Mouse (Mus musculus) liver, postnatal 0 days (tissue): ENCODE measurements at regions not wholly inside any gene's neighbourhood (a gene's known extent, or its start where the extent isn't known, plus 50 kb on each side); places are given as distances from the start of the nearest gene placed in this dataset.

ENCODE experiments used
- CTCF ChIP-seq: sonication (generic); IDR thresholded peaks from 2 replicates; pipeline ENCODE4 v1.5.1; 2016; ENCODE audit warnings: antibody characterized with exemption, low read depth
- EP300 ChIP-seq: IDR thresholded peaks from 2 replicates; pipeline ENCODE4 v1.6.1; 2016; ENCODE audit warnings: antibody characterized with exemption, low read depth, mild to moderate bottlenecking

DNA sequence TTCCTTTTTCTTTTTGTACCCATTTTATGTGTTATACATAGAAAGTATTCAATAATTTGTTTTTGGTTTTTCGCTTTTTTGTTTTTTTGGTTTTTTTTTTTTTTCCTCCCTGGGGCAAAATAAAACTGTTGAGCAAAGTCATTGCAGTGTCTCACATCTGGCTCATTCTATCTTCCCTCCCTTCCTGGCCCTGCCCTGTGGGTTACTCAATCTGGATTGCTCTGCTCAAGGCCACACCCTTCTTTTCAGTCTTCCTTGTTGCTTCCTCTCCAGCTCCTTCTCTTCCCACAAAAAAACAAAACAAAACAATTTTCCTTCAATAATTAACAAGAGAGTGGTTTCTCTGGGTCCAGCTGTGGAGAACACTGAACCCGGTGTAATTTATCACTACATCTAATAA is 113.2 kb downstream of the Mfap3l start:
- TF ChIP-seq CTCF (no peak), EP300 (no peak)
